Mouse (Mus musculus) liver, embryonic 14.5 days (tissue): Measurements from ENCODE around the gene Relch.

ENCODE experiments used
- CTCF ChIP-seq: IDR thresholded peaks from 2 replicates; pipeline ENCODE4 v1.5.1; 2016; ENCODE audit warnings: antibody characterized with exemption, low read depth, control low read depth
- EP300 ChIP-seq: IDR thresholded peaks from 2 replicates; pipeline ENCODE4 v1.6.1; 2016; ENCODE audit warnings: antibody characterized with exemption, low read depth

- TF ChIP-seq EP300: no peak
- TF ChIP-seq CTCF: no peak
Observed at GRCm38 (mm10) chr1:105739493-105739892, 75.8 kb downstream of the Relch start.
